8 mouse cellular contexts compared by ENCODE assay signal in genomic region chr7:66233141-66233946, GRCm38 (mm10).
DNase-seq lines count a peak whose midpoint lies in the region; ATAC-seq and TF ChIP-seq lines count a peak whose summit lies in the region.

No protein-coding gene starts in this region.

- no peak overlapping the region for H3K4me3 ChIP-seq in heart, embryonic 16.5 days (ENCODE audit: low read length)
- H3K4me3 ChIP-seq in G1E (ENCODE audit: low read depth, low read length) = no peak overlapping the region; the same call in 1 of the 2 replicates
- no peak overlapping the region for H3K4me3 ChIP-seq in embryonic facial prominence, embryonic 13.5 days
- H3K4me3 ChIP-seq in liver, postnatal 0 days (ENCODE audit: low read depth, low read length) = no peak overlapping the region

- H3K9ac ChIP-seq in heart, embryonic 16.5 days (ENCODE audit: low read length) = 0 out of 2 replicates have a peak overlapping the region, but pooled peaks have one; percentile 18
- H3K9ac ChIP-seq in embryonic facial prominence, embryonic 13.5 days = no peak overlapping the region
- H3K9ac ChIP-seq in liver, postnatal 0 days (replicated peaks) = 0 out of 2 replicates have a peak overlapping the region, but pooled peaks have one; percentile 23

- ATAC-seq in heart, embryonic 16.5 days (replicated peaks; ENCODE audit: extremely low read depth, insufficient read depth, low FRiP score) = peak; percentile 35; the same call in 1 of the 2 replicates
- peak; percentile 97 for ATAC-seq in G1E (ENCODE audit: extremely low read depth, insufficient number of reproducible peaks, low FRiP score, poor library complexity, severe bottlenecking)
- ATAC-seq in embryonic facial prominence, embryonic 13.5 days (ENCODE audit: insufficient number of reproducible peaks, insufficient read depth, low FRiP score, low TSS enrichment, low read depth) = no peak
- ATAC-seq in liver, postnatal 0 days = peak; percentile 94

- peaks cover 19% of the 10 kb centered on the region for H3K4me1 ChIP-seq in heart, embryonic 16.5 days (ENCODE audit: control insufficient read depth, insufficient read depth, low read length)
- peaks cover 56% of the 10 kb centered on the region for H3K4me1 ChIP-seq in G1E (ENCODE audit: insufficient read depth, low read depth, low read length)
- H3K4me1 ChIP-seq in embryonic facial prominence, embryonic 13.5 days = peaks cover 46% of the 10 kb centered on the region
- peaks cover 34% of the 10 kb centered on the region for H3K4me1 ChIP-seq in liver, postnatal 0 days (ENCODE audit: insufficient read depth)

- H3K27me3 ChIP-seq in heart, embryonic 16.5 days (ENCODE audit: control insufficient read depth, insufficient read depth, low read length) = no peaks in the 10 kb centered on the region
- H3K27me3 ChIP-seq in G1E (ENCODE audit: insufficient read depth, low read length) = peaks cover 6% of the 10 kb centered on the region
- H3K27me3 ChIP-seq in embryonic facial prominence, embryonic 13.5 days = no peaks in the 10 kb centered on the region
- no peaks in the 10 kb centered on the region for H3K27me3 ChIP-seq in liver, postnatal 0 days (ENCODE audit: insufficient read depth, low read length)

- no peaks in the 10 kb centered on the region for H3K36me3 ChIP-seq in heart, embryonic 16.5 days (ENCODE audit: control insufficient read depth, insufficient read depth)
- H3K36me3 ChIP-seq in G1E (replicated peaks) = no peaks in the 10 kb centered on the region
- H3K36me3 ChIP-seq in embryonic facial prominence, embryonic 13.5 days = no peaks in the 10 kb centered on the region
- no peaks in the 10 kb centered on the region for H3K36me3 ChIP-seq in liver, postnatal 0 days (replicated peaks; ENCODE audit: insufficient read depth, low read length)

- 35% methylated on average over 4 of the region's 4 CpGs for WGBS in heart, embryonic 16.5 days
- 69% methylated on average over 4 of the region's 4 CpGs for WGBS in embryonic facial prominence, embryonic 13.5 days
- 37% methylated on average over 4 of the region's 4 CpGs for WGBS in liver, postnatal 0 days (ENCODE audit: insufficient replicate concordance)

- peak overlapping the region; percentile 59 for H3K27ac ChIP-seq in heart, embryonic 16.5 days (ENCODE audit: low read length)
- H3K27ac ChIP-seq in embryonic facial prominence, embryonic 13.5 days = peak overlapping the region; percentile 51; the same call in 1 of the 2 replicates
- H3K27ac ChIP-seq in liver, postnatal 0 days (ENCODE audit: low read depth) = peak overlapping the region; percentile 58

- no peak overlapping the region for H3K4me2 ChIP-seq in heart, embryonic 16.5 days (ENCODE audit: low read depth, low read length)
- H3K4me2 ChIP-seq in embryonic facial prominence, embryonic 13.5 days = no peak overlapping the region
- H3K4me2 ChIP-seq in liver, postnatal 0 days (ENCODE audit: low read depth, low read length) = peak overlapping the region; percentile 42

- DNase-seq in heart, postnatal 4 days = no peak
- DNase-seq in G1E (ENCODE audit: low spot score) = peak; percentile 84
- DNase-seq in liver, postnatal 0 days = peak; percentile 52
- no peak for DNase-seq in left cerebral cortex, adult 9 months (ENCODE audit: low spot score in 2 of 2)
- no peak for DNase-seq in right cerebral cortex, postnatal 36 days (ENCODE audit: low spot score in 2 of 2)
- DNase-seq in right cerebral cortex, adult 18-20 months = no peak

- no peaks in the 10 kb centered on the region for H3K9me3 ChIP-seq in heart, embryonic 16.5 days (replicated peaks; ENCODE audit: control insufficient read depth, low read length)
- H3K9me3 ChIP-seq in G1E (replicated peaks) = no peaks in the 10 kb centered on the region
- no peaks in the 10 kb centered on the region for H3K9me3 ChIP-seq in embryonic facial prominence, embryonic 13.5 days
- no peaks in the 10 kb centered on the region for H3K9me3 ChIP-seq in liver, postnatal 0 days (ENCODE audit: low read length)

- TF ChIP-seq EP300 in liver, postnatal 0 days (IDR thresholded peaks at IDR 0.05; ENCODE audit: low read depth) = peak; percentile 93

- TF ChIP-seq CTCF in G1E (IDR thresholded peaks at IDR 0.05; ENCODE audit: low read depth, low read length) = no peak
- TF ChIP-seq CTCF in liver, postnatal 0 days (IDR thresholded peaks at IDR 0.05; ENCODE audit: low read depth) = peak; percentile 13; the same call in 1 of the 2 replicates

Comparison
In these comparisons a context has a peak if more than half of its experiments do, and no peak if none do; other contexts are left out.
1. DNase-seq: peak in G1E (single experiment) and liver, postnatal 0 days (single experiment); none in heart, postnatal 4 days (single experiment), left cerebral cortex, adult 9 months (0 of 2), right cerebral cortex, postnatal 36 days (0 of 2) and right cerebral cortex, adult 18-20 months (single experiment).
2. Peak in every context shown above with its lines, with median percentiles within 50 percentile points of each other: H3K27ac ChIP-seq.